Mouse (Mus musculus) intestine, embryonic 15.5 days (tissue): ENCODE data around the gene Gca. TPM values are rescaled to one million over a fixed set of nuclear protein-coding genes. Genes with fewer than 3 reads are reported as not detected.

Source experiments
- ATAC-seq: fragments of 200-750 bp; cut with Nextera tagmentation; 2 replicates; pipeline ENCODE4 v1.8.0; 2017; ENCODE audit warnings: moderate TSS enrichment, moderate library complexity
- H3K27ac ChIP-seq: fragments of 300-500 bp; sonication (generic); 2 replicates; pipeline ENCODE4 v1.5.1; 2015; ENCODE audit warnings: mild to moderate bottlenecking, inconsistent platforms
- H3K27me3 ChIP-seq: fragments of 300-500 bp; sonication (generic); replicated peaks from 2 replicates; pipeline ENCODE4 v1.6.1; 2015; ENCODE audit warnings: inconsistent platforms
- H3K36me3 ChIP-seq: fragments of 300-500 bp; sonication (generic); 2 replicates; pipeline ENCODE4 v1.6.1; 2015; ENCODE audit warnings: inconsistent platforms
- H3K4me1 ChIP-seq: fragments of 300-500 bp; sonication (generic); replicated peaks from 2 replicates; pipeline ENCODE4 v1.6.1; 2015; ENCODE audit warnings: inconsistent platforms
- H3K4me2 ChIP-seq: fragments of 300-500 bp; sonication (generic); replicated peaks from 2 replicates; pipeline ENCODE4 v1.6.1; 2015; ENCODE audit warnings: mild to moderate bottlenecking, inconsistent platforms
- H3K4me3 ChIP-seq: fragments of 300-500 bp; sonication (generic); replicated peaks from 2 replicates; pipeline ENCODE4 v1.5.1; 2015; ENCODE audit warnings: inconsistent platforms
- H3K9ac ChIP-seq: fragments of 300-500 bp; sonication (generic); 2 replicates; pipeline ENCODE4 v1.6.1; 2015; ENCODE audit warnings: inconsistent platforms
- H3K9me3 ChIP-seq: fragments of 300-500 bp; sonication (generic); 2 replicates; pipeline ENCODE4 v1.6.1; 2016; ENCODE audit warnings: inconsistent platforms
- WGBS: fragments of 180-500 bp; shearing (Covaris S2); methylation state at CpG from one replicate; pipeline ENCODE4 v1.1.7; 2015; 5-methylcytosine and 5-hydroxymethylcytosine counted together
- polyA plus RNA-seq: library from polyadenylated mRNA; unstranded; fragments of >200 nt; fragmentation: Nextera tagmentation; extraction: Ambion mirVana; gene quantifications from 2 replicates; pipeline ENCODE4 v1.2.1, GENCODE M21; 2015

Gene Gca
- polyA plus RNA-seq, 1 experiment from 2014 or later = 8.8 TPM

DNA sequence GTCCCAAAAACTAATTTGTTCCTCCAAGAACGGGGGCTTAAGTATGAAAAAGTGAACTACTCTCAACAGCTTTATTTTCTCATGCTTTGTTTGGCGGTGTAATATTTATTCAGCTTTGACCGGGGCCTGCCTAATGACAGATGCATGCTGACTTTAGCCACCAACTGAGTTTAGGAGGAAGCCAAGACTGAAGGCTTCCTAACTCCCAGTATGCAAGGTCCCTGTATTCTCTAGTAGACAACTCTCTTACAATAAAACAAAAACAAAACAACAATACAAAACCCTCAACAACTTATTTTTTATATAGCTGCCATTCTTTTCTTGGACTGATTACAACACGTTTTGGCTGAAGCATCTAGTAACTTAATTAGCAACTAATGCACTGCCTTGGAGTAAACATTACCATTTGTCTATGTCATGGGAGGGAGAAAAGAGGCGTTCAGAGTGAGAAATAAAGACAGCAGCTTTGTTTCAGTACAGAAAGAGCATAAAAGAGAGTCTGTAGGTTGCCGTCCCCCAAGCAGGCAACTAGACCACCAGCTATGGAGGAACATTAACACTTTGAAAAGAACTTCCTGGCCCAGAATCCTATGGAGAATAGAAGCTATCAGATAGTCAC, 17.3 kb upstream of the Gca start:
- WGBS = 22% methylated on average over 6 of the region's 6 CpGs
- Histone ChIP-seq H3K4me3 (peak overlapping the region; percentile 48), H3K9me3 (no peaks in the 10 kb centered on the region), H3K36me3 (no peaks in the 10 kb centered on the region), H3K9ac (no peak overlapping the region), H3K4me1 (peaks cover 5% of the 10 kb centered on the region; the same call in 1 of the 2 replicates), H3K27ac (peak overlapping the region; percentile 72), H3K4me2 (peak overlapping the region; percentile 62), H3K27me3 (no peaks in the 10 kb centered on the region)
- ATAC-seq = peak; percentile 15

DNA sequence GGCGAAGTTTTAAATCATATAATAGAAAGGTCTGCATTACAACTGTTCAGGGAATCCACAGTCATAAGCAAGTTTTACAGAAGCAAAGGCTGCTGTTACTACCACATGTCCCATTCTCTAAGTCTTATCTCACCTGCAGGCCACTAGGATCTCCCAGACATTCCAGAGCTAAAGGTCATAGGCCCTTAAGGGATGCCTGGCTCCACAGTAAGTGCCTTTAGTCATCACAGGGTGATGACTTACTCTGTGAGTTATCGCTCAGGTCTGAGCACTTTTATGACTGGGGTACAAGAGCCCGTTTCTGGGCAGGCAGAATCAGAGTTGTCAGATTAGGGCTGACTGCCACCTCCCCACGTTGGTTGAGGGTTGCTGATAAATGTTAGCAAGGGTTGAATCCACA, 12.2 kb upstream of the Gca start:
- Histone ChIP-seq H3K36me3 (no peaks in the 10 kb centered on the region), H3K27ac (no peak overlapping the region), H3K4me2 (no peak overlapping the region), H3K4me1 (no peaks in the 10 kb centered on the region), H3K27me3 (no peaks in the 10 kb centered on the region), H3K9ac (no peak overlapping the region), H3K4me3 (no peak overlapping the region), H3K9me3 (no peaks in the 10 kb centered on the region)
- WGBS = 55% methylated on average over 4 of the region's 4 CpGs
- peak; percentile 81 for ATAC-seq

DNA sequence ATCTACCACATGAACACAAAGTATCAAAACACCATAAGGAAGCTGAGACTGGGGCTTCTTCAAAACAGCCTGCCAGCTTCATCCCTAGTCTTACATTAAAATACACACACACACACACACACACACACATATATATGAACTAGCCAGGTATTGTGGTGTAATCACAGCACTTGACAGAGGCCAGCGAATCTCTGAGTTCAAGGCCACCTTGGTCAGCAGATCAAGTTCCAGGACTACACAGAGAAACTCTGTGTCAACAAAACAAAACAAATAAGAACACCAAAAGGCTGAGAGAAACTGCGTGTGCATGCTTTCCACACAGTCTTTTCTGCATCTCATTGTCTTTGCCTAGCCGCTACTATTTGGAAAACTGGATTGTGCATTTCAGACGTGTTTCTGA, 11.6 kb upstream of the Gca start:
- no peak overlapping the region for H3K4me2 ChIP-seq
- H3K9ac ChIP-seq = no peak overlapping the region
- no peaks in the 10 kb centered on the region for H3K36me3 ChIP-seq
- no peaks in the 10 kb centered on the region for H3K9me3 ChIP-seq
- no peaks in the 10 kb centered on the region for H3K4me1 ChIP-seq
- no peak overlapping the region for H3K4me3 ChIP-seq
- no peaks in the 10 kb centered on the region for H3K27me3 ChIP-seq
- 71% methylated on average over 4 of the region's 4 CpGs for WGBS
- ATAC-seq = 0 out of 2 replicates have a peak, but pooled peaks have one; percentile 28
- no peak overlapping the region for H3K27ac ChIP-seq

DNA sequence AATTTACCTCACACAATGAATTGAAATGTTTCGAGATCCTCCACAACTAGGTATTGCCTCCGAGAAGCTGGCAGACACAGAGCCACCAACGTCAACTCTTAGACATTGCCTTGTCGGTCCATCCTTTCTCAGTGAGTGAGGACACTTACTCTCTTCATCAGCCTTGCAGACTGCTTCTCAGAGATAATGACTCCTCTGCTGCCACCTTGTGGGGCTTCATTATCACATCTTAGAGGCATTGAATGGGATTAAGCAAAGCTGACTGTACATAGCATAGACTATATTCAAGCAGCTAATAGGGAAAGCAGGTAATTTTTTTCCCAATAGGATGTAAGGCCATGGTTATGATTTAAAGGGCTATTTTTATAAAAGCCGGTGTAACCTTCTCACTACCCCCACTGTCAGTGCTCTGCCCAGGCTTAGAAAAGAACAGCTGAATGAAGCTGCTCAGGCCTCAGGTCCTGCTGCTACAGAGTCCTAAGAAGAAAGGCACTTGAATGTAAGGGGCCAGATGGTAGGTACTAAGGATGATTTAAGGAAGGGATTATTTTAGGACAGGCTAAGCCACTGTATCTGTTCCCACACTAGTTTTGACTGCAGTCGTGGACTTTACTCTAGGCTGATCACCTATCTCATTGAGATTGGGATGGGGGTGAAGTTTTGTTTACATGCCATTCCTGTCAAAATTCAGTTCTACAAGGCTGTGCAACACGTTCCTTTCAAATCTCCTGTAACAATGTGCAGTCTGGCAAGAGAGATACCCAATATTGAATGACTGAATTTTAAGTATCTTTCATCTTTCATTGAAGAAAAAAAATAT, 9.4 kb upstream of the Gca start:
- peak; percentile 62 for ATAC-seq
- 47% methylated on average over 7 of the region's 7 CpGs for WGBS
- no peak overlapping the region for H3K4me3 ChIP-seq
- no peaks in the 10 kb centered on the region for H3K27me3 ChIP-seq
- H3K9ac ChIP-seq = no peak overlapping the region
- H3K9me3 ChIP-seq = no peaks in the 10 kb centered on the region
- H3K4me1 ChIP-seq = no peaks in the 10 kb centered on the region
- no peak overlapping the region for H3K27ac ChIP-seq
- H3K36me3 ChIP-seq = no peaks in the 10 kb centered on the region
- H3K4me2 ChIP-seq = no peak overlapping the region

DNA sequence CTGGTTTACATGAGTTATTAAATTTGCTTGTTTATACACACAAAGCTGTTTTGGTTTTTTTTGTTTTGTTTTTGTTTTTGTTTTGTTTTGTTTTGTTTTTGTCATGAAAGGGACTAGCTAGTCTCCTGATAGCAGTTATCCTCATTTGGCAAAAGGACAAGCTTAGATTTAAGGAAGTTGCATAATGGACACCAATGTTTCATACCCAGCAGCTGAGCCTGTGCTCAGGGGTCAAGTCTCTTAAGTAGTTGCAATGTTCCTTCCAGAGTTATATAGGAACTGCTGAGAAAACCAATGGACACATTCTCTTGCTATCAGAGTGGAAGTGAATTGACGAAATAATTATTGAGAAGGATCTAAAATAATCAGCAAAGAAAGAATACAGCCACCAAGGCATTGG, 8.0 kb upstream of the Gca start:
- Histone ChIP-seq H3K4me2 (no peak overlapping the region), H3K36me3 (no peaks in the 10 kb centered on the region), H3K4me3 (no peak overlapping the region), H3K9ac (no peak overlapping the region), H3K27me3 (no peaks in the 10 kb centered on the region), H3K4me1 (no peaks in the 10 kb centered on the region), H3K9me3 (no peaks in the 10 kb centered on the region), H3K27ac (no peak overlapping the region)
- WGBS = 74% methylated on average over 1 of the region's 1 CpGs
- ATAC-seq = no peak

DNA sequence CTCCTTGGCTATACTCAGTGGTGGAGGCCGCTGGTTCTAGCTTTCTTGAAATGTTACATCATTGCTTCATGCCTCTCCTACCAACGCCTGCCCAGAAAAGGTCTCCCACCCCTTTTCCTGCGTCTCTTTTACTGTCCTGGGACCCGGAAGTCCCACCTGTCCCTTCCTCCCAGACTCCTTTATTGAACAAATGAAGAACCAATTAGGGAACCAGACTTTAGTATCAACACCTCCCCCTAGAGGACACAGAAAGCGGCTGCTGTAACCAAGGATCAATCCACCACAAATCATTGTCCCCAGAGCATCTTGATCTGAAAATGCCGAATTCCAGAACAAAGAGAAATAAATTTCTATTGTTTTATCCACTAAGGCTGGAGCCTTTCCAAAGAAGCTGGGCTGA, 3.5 kb upstream of the Gca start:
- WGBS = 53% methylated on average over 6 of the region's 6 CpGs
- ATAC-seq = no peak
- no peaks in the 10 kb centered on the region for H3K36me3 ChIP-seq

DNA sequence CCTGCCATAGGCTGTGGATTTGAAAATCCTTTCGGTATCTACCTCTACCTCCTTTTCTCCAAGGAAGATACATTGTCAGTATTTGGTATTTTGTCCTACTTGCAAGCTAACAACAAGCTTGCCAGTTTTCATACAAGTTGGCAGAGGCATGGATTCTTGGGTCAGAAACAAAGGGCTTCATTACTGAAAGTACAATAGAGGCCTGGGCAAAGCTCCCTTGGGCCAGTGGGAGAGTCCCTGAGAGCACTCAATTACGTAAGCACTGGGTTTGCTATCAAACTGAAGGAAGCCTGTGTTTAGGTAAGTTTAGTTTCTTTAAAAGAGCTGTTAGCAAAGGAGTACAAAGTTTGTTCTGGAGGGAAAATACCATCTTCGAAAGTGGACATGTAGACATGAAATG, 1.5 kb upstream of the Gca start:
- no peaks in the 10 kb centered on the region for H3K36me3 ChIP-seq
- H3K4me1 ChIP-seq = no peaks in the 10 kb centered on the region
- no peak overlapping the region for H3K9ac ChIP-seq
- no peaks in the 10 kb centered on the region for H3K9me3 ChIP-seq
- H3K27ac ChIP-seq = no peak overlapping the region
- no peaks in the 10 kb centered on the region for H3K27me3 ChIP-seq
- no peak for ATAC-seq
- H3K4me2 ChIP-seq = no peak overlapping the region
- 82% methylated on average over 3 of the region's 3 CpGs for WGBS
- no peak overlapping the region for H3K4me3 ChIP-seq

More for the DNA sequence above, 3.5 kb upstream of the Gca start:
- H3K27me3 ChIP-seq = no peaks in the 10 kb centered on the region
- no peak overlapping the region for H3K4me3 ChIP-seq
- H3K4me1 ChIP-seq = no peaks in the 10 kb centered on the region
- no peak overlapping the region for H3K27ac ChIP-seq
- no peak overlapping the region for H3K9ac ChIP-seq
- H3K4me2 ChIP-seq = no peak overlapping the region
- H3K9me3 ChIP-seq = no peaks in the 10 kb centered on the region

DNA sequence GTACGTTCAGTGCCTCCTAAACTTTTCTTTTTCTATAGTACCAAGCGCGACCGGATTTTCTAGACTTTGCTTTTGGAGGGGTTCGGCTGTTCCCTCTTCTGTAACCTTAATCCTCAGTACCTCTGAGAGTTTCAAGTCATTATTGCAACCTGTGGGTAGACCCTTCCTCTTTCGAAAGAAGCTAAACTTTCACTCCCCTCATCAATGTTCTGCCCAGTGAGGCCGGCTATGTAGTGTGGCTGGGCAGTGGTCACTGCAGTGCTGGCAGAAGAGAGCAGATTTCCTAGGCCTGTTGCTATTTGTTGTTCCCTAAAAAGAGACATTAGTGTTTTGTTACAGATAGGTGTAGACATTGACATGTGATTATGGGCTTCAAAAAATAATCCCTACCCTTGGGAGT, 754 bp downstream of the Gca start:
- H3K36me3 ChIP-seq = no peaks in the 10 kb centered on the region
- H3K27me3 ChIP-seq = no peaks in the 10 kb centered on the region
- WGBS = 58% methylated on average over 7 of the region's 7 CpGs
- H3K4me2 ChIP-seq = peak overlapping the region; percentile 93
- no peaks in the 10 kb centered on the region for H3K9me3 ChIP-seq
- no peak overlapping the region for H3K9ac ChIP-seq
- H3K4me3 ChIP-seq = peak overlapping the region; percentile 59
- no peak for ATAC-seq
- H3K27ac ChIP-seq = no peak overlapping the region
- H3K4me1 ChIP-seq = no peaks in the 10 kb centered on the region

DNA sequence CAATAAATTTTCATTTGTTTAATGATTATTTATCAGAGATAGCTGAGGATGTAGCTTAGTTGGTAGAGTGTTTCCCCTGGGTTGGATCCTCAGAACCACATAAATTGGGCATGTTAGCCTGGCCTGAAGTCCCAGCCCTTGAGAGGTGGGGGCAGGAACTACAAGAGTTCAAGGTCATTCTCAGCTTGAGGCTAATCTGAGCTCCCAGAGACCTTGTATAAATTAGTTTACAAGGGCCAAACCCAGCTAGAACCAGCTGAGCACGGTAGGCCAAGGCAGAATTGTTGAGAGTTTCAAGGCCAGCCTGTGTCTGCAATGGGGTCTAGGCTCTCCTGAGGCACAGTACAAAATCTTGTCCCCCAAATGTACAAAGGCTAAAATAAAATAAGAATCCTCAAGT, 1.5 kb downstream of the Gca start:
- ATAC-seq = no peak
- no peaks in the 10 kb centered on the region for H3K4me1 ChIP-seq
- H3K4me2 ChIP-seq = no peak overlapping the region
- H3K27me3 ChIP-seq = no peaks in the 10 kb centered on the region
- H3K4me3 ChIP-seq = no peak overlapping the region
- WGBS = 37% methylated on average over 1 of the region's 1 CpGs
- H3K27ac ChIP-seq = no peak overlapping the region
- H3K9me3 ChIP-seq = no peaks in the 10 kb centered on the region
- H3K9ac ChIP-seq = no peak overlapping the region
- no peaks in the 10 kb centered on the region for H3K36me3 ChIP-seq

DNA sequence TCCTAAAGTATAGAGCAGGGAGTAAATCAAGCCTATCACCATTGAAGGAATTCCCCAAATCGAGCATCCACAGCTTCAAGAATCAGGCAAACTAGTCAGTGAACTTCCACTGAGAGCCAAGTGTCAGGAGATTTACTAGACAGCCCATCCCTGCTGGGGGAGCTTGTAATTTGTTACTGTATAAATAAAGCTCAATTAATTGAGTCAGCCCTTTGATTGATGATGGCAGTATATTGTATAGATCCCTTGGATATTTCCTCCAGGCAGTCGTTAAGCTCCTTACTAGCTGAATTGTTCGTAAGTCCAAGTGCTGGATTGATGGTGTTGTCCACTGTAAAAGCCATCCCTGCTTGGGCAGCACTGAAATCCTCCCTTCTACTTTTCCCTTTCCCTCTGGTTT, 5.8 kb downstream of the Gca start:
- WGBS = 61% methylated on average over 3 of the region's 3 CpGs
- Histone ChIP-seq H3K4me1 (no peaks in the 10 kb centered on the region), H3K27me3 (no peaks in the 10 kb centered on the region), H3K9ac (no peak overlapping the region), H3K36me3 (no peaks in the 10 kb centered on the region), H3K9me3 (no peaks in the 10 kb centered on the region), H3K4me2 (no peak overlapping the region), H3K4me3 (no peak overlapping the region), H3K27ac (no peak overlapping the region)
- no peak for ATAC-seq

DNA sequence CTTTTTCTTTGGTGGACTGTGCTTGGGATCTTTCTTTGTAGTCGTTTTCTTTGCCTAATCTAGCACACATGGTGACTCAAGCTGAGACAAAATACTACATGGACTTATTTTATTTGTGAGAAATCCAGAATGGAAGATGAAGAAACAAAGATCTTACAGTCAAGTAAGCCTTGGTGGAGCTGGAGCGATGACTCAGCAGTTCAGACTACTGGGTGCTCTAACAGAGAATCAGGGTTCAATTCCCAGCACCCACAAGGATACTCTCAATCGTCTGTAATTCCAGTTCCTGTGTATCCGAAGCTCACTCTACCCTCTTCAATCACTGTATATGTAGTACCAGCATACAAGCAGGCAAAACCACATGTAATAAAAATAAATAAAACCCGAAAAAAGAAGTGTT, 6.2 kb downstream of the Gca start:
- no peak overlapping the region for H3K4me3 ChIP-seq
- H3K36me3 ChIP-seq = no peaks in the 10 kb centered on the region
- H3K9ac ChIP-seq = no peak overlapping the region
- H3K27ac ChIP-seq = no peak overlapping the region
- no peak for ATAC-seq
- no peaks in the 10 kb centered on the region for H3K9me3 ChIP-seq
- no peaks in the 10 kb centered on the region for H3K27me3 ChIP-seq
- WGBS = 86% methylated on average over 5 of the region's 5 CpGs
- no peak overlapping the region for H3K4me2 ChIP-seq
- H3K4me1 ChIP-seq = no peaks in the 10 kb centered on the region

DNA sequence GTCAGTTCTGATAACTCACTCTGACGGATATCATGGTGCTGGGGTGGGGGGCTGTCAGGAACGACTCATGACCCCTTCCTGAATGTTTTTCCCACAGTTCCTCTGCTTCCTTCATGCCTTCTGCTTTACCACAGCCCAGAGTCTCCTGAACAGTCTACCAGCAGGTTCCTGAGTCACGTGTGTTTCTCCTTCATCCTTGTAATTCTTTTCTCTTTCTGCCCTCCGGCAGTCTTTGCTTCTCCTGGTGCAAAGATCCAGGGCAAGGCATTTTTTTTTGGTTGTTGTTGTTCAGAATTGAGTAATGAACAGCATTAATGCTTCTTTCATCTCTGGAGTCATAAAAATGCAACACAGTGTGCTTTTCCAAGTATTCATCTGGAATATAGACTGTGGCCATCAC, 6.7 kb downstream of the Gca start:
- no peak for ATAC-seq
- H3K27me3 ChIP-seq = no peaks in the 10 kb centered on the region
- H3K4me2 ChIP-seq = no peak overlapping the region
- no peak overlapping the region for H3K4me3 ChIP-seq
- 80% methylated on average over 4 of the region's 4 CpGs for WGBS
- H3K36me3 ChIP-seq = no peaks in the 10 kb centered on the region
- no peaks in the 10 kb centered on the region for H3K4me1 ChIP-seq
- no peak overlapping the region for H3K27ac ChIP-seq
- H3K9ac ChIP-seq = no peak overlapping the region
- H3K9me3 ChIP-seq = no peaks in the 10 kb centered on the region

DNA sequence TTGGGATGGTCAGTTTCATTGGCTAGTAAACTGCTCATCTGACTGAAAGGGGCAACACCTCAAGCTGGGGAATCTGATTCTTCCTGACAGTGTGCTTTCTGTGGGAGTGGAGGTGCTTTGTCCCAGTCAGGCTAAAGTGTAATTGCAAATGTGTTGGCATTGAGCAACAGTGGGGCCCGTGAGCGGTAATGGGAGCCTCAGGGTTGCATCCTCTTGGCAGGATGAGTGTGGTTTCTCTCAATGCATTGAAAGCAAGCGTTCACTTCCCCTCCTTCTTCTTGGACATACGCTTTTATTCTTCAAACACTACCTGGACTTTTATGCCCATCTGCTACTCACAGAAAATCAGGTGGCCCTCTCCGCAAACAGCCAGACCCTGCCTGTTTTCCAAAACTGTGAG, 8.7 kb downstream of the Gca start:
- H3K27ac ChIP-seq = no peak overlapping the region
- no peaks in the 10 kb centered on the region for H3K4me1 ChIP-seq
- no peak overlapping the region for H3K4me2 ChIP-seq
- no peak overlapping the region for H3K4me3 ChIP-seq
- no peaks in the 10 kb centered on the region for H3K36me3 ChIP-seq
- H3K9ac ChIP-seq = no peak overlapping the region
- no peak for ATAC-seq
- H3K9me3 ChIP-seq = no peaks in the 10 kb centered on the region
- WGBS = 87% methylated on average over 5 of the region's 5 CpGs
- no peaks in the 10 kb centered on the region for H3K27me3 ChIP-seq
